Mouse (Mus musculus): ENCODE measurements around the gene Bcl9. TPM values are rescaled to one million over a fixed set of nuclear protein-coding genes. Genes with fewer than 3 reads are reported as not detected.

The Bcl9 gene
- polyA plus RNA-seq, 1 experiment from 2014 or later = 59.8 TPM

GRCm38 (mm10) chr3:97301586-97301985, 3.9 kb upstream of the Bcl9 start:
- Histone ChIP-seq H3K27me3 (ENCODE audit: control insufficient read depth, insufficient read depth, low read length) (no peaks in the 10 kb centered on the region), H3K9ac (ENCODE audit: low read length) (no peak overlapping the region)
- WGBS = 64% methylated on average over 7 of the region's 7 CpGs

GRCm38 (mm10) chr3:97300370-97300769, 2.7 kb upstream of the Bcl9 start:
- Histone ChIP-seq H3K9ac (ENCODE audit: low read length) (no peak overlapping the region), H3K9me3 (ENCODE audit: control insufficient read depth, low read length) (peaks cover 3% of the 10 kb centered on the region; the same call in 1 of the 2 replicates), H3K4me1 (ENCODE audit: control insufficient read depth, insufficient read depth, low read length) (peaks cover 16% of the 10 kb centered on the region), H3K27ac (ENCODE audit: low read depth, low read length) (no peak overlapping the region), H3K4me3 (ENCODE audit: low read depth, low read length) (no peak overlapping the region), H3K4me2 (no peak overlapping the region), H3K36me3 (ENCODE audit: control insufficient read depth, insufficient read depth, low read length) (no peaks in the 10 kb centered on the region), H3K27me3 (ENCODE audit: control insufficient read depth, insufficient read depth, low read length) (no peaks in the 10 kb centered on the region)
- DNase-seq (ENCODE audit: low spot score, missing footprints) = no peak
- no peak for ATAC-seq (ENCODE audit: low FRiP score)
- WGBS = 94% methylated on average over 7 of the region's 7 CpGs

More at GRCm38 (mm10) chr3:97301586-97301985, 3.9 kb upstream of the Bcl9 start:
- Histone ChIP-seq H3K9me3 (ENCODE audit: control insufficient read depth, low read length) (peaks cover 3% of the 10 kb centered on the region; the same call in 1 of the 2 replicates), H3K4me2 (no peak overlapping the region), H3K4me1 (ENCODE audit: control insufficient read depth, insufficient read depth, low read length) (peaks cover 6% of the 10 kb centered on the region; the same call in 1 of the 2 replicates), H3K36me3 (ENCODE audit: control insufficient read depth, insufficient read depth, low read length) (no peaks in the 10 kb centered on the region), H3K27ac (ENCODE audit: low read depth, low read length) (no peak overlapping the region), H3K4me3 (ENCODE audit: low read depth, low read length) (no peak overlapping the region)
- no peak for DNase-seq (ENCODE audit: low spot score, missing footprints)
- no peak for ATAC-seq (ENCODE audit: low FRiP score)

- Histone ChIP-seq H3K4me2 (no peak overlapping the region), H3K9me3 (ENCODE audit: control insufficient read depth, low read length) (peaks cover 3% of the 10 kb centered on the region; the same call in 1 of the 2 replicates), H3K4me3 (ENCODE audit: low read depth, low read length) (no peak overlapping the region), H3K36me3 (ENCODE audit: control insufficient read depth, insufficient read depth, low read length) (no peaks in the 10 kb centered on the region), H3K4me1 (ENCODE audit: control insufficient read depth, insufficient read depth, low read length) (peaks cover 18% of the 10 kb centered on the region), H3K9ac (ENCODE audit: low read length) (no peak overlapping the region), H3K27ac (ENCODE audit: low read depth, low read length) (no peak overlapping the region), H3K27me3 (ENCODE audit: control insufficient read depth, insufficient read depth, low read length) (no peaks in the 10 kb centered on the region)
- ATAC-seq (ENCODE audit: low FRiP score) (no peak), DNase-seq (ENCODE audit: low spot score, missing footprints) (no peak)
These were observed 2.2 kb upstream of the Bcl9 start for GRCm38 (mm10) chr3:97299885-97300284.

GRCm38 (mm10) chr3:97298856-97299465, 1.2 kb upstream of the Bcl9 start:
- ATAC-seq (ENCODE audit: low FRiP score) = no peak
- Histone ChIP-seq H3K36me3 (ENCODE audit: control insufficient read depth, insufficient read depth, low read length) (no peaks in the 10 kb centered on the region), H3K27ac (ENCODE audit: low read depth, low read length) (peak overlapping the region; percentile 95; the same call in 1 of the 2 replicates), H3K4me1 (ENCODE audit: control insufficient read depth, insufficient read depth, low read length) (peaks cover 18% of the 10 kb centered on the region), H3K9me3 (ENCODE audit: control insufficient read depth, low read length) (peaks cover 3% of the 10 kb centered on the region; the same call in 1 of the 2 replicates), H3K9ac (ENCODE audit: low read length) (peak overlapping the region; percentile 86; the same call in 1 of the 2 replicates), H3K4me2 (peak overlapping the region; percentile 74), H3K4me3 (ENCODE audit: low read depth, low read length) (0 out of 2 replicates have a peak overlapping the region, but pooled peaks have one; percentile 87), H3K27me3 (ENCODE audit: control insufficient read depth, insufficient read depth, low read length) (no peaks in the 10 kb centered on the region)
- no peak for DNase-seq (ENCODE audit: low spot score, missing footprints)
- WGBS = 39% methylated on average over 10 of the region's 10 CpGs

GRCm38 (mm10) chr3:97296941-97297552, 670 bp downstream of the Bcl9 start:
- H3K4me1 ChIP-seq (ENCODE audit: control insufficient read depth, insufficient read depth, low read length) = peaks cover 24% of the 10 kb centered on the region
- ATAC-seq (ENCODE audit: low FRiP score) (peak; percentile 69), DNase-seq (ENCODE audit: low spot score, missing footprints) (peak; percentile 95)
- no peaks in the 10 kb centered on the region for H3K36me3 ChIP-seq (ENCODE audit: control insufficient read depth, insufficient read depth, low read length)
- H3K27ac ChIP-seq (ENCODE audit: low read depth, low read length) = peak overlapping the region; percentile 95
- 3% methylated on average over 16 of the region's 16 CpGs for WGBS
- H3K4me3 ChIP-seq (ENCODE audit: low read depth, low read length) = peak overlapping the region; percentile 87
- H3K9me3 ChIP-seq (ENCODE audit: control insufficient read depth, low read length) = peaks cover 3% of the 10 kb centered on the region; the same call in 1 of the 2 replicates
- H3K9ac ChIP-seq (ENCODE audit: low read length) = peak overlapping the region; percentile 86
- H3K4me2 ChIP-seq = peak overlapping the region; percentile 74
- no peaks in the 10 kb centered on the region for H3K27me3 ChIP-seq (ENCODE audit: control insufficient read depth, insufficient read depth, low read length)

- Histone ChIP-seq H3K27me3 (ENCODE audit: control insufficient read depth, insufficient read depth, low read length) (no peaks in the 10 kb centered on the region), H3K9me3 (ENCODE audit: control insufficient read depth, low read length) (no peaks in the 10 kb centered on the region), H3K4me3 (ENCODE audit: low read depth, low read length) (no peak overlapping the region), H3K27ac (ENCODE audit: low read depth, low read length) (no peak overlapping the region), H3K4me1 (ENCODE audit: control insufficient read depth, insufficient read depth, low read length) (peaks cover 24% of the 10 kb centered on the region), H3K9ac (ENCODE audit: low read length) (no peak overlapping the region), H3K4me2 (no peak overlapping the region), H3K36me3 (ENCODE audit: control insufficient read depth, insufficient read depth, low read length) (no peaks in the 10 kb centered on the region)
- 82% methylated on average over 9 of the region's 9 CpGs for WGBS
- ATAC-seq (ENCODE audit: low FRiP score) = no peak
- no peak for DNase-seq (ENCODE audit: low spot score, missing footprints)
These were observed 3.4 kb downstream of the Bcl9 start for GRCm38 (mm10) chr3:97294334-97294733.

GRCm38 (mm10) chr3:97284878-97285277, 12.8 kb downstream of the Bcl9 start:
- WGBS = 93% methylated on average over 4 of the region's 4 CpGs
- Histone ChIP-seq H3K9ac (ENCODE audit: low read length) (no peak overlapping the region), H3K4me3 (ENCODE audit: low read depth, low read length) (no peak overlapping the region), H3K27me3 (ENCODE audit: control insufficient read depth, insufficient read depth, low read length) (no peaks in the 10 kb centered on the region), H3K4me1 (ENCODE audit: control insufficient read depth, insufficient read depth, low read length) (no peaks in the 10 kb centered on the region), H3K36me3 (ENCODE audit: control insufficient read depth, insufficient read depth, low read length) (no peaks in the 10 kb centered on the region), H3K4me2 (no peak overlapping the region), H3K9me3 (ENCODE audit: control insufficient read depth, low read length) (no peaks in the 10 kb centered on the region), H3K27ac (ENCODE audit: low read depth, low read length) (no peak overlapping the region)
- no peak for ATAC-seq (ENCODE audit: low FRiP score)
- DNase-seq (ENCODE audit: low spot score, missing footprints) = no peak

GRCm38 (mm10) chr3:97284056-97284455, 13.7 kb downstream of the Bcl9 start:
- H3K36me3 ChIP-seq (ENCODE audit: control insufficient read depth, insufficient read depth, low read length) = no peaks in the 10 kb centered on the region
- DNase-seq (ENCODE audit: low spot score, missing footprints) = no peak
- ATAC-seq (ENCODE audit: low FRiP score) = no peak
- WGBS = 94% methylated on average over 9 of the region's 9 CpGs
- H3K4me1 ChIP-seq (ENCODE audit: control insufficient read depth, insufficient read depth, low read length) = no peaks in the 10 kb centered on the region
- H3K4me2 ChIP-seq = no peak overlapping the region
- H3K27ac ChIP-seq (ENCODE audit: low read depth, low read length) = no peak overlapping the region
- no peaks in the 10 kb centered on the region for H3K27me3 ChIP-seq (ENCODE audit: control insufficient read depth, insufficient read depth, low read length)
- H3K9me3 ChIP-seq (ENCODE audit: control insufficient read depth, low read length) = no peaks in the 10 kb centered on the region
- H3K9ac ChIP-seq (ENCODE audit: low read length) = no peak overlapping the region
- H3K4me3 ChIP-seq (ENCODE audit: low read depth, low read length) = no peak overlapping the region

GRCm38 (mm10) chr3:97281426-97281825, 16.3 kb downstream of the Bcl9 start:
- Histone ChIP-seq H3K4me1 (ENCODE audit: control insufficient read depth, insufficient read depth, low read length) (no peaks in the 10 kb centered on the region), H3K9ac (ENCODE audit: low read length) (no peak overlapping the region)

More at GRCm38 (mm10) chr3:97281426-97281825, 16.3 kb downstream of the Bcl9 start:
- no peak overlapping the region for H3K27ac ChIP-seq (ENCODE audit: low read depth, low read length)
- H3K4me3 ChIP-seq (ENCODE audit: low read depth, low read length) = no peak overlapping the region
- no peak for DNase-seq (ENCODE audit: low spot score, missing footprints)
- H3K9me3 ChIP-seq (ENCODE audit: control insufficient read depth, low read length) = no peaks in the 10 kb centered on the region
- no peaks in the 10 kb centered on the region for H3K36me3 ChIP-seq (ENCODE audit: control insufficient read depth, insufficient read depth, low read length)
- no peak for ATAC-seq (ENCODE audit: low FRiP score)
- no peak overlapping the region for H3K4me2 ChIP-seq
- WGBS = 94% methylated on average over 7 of the region's 7 CpGs
- H3K27me3 ChIP-seq (ENCODE audit: control insufficient read depth, insufficient read depth, low read length) = no peaks in the 10 kb centered on the region
